Mouse (Mus musculus) right cerebral cortex, postnatal 10 days (tissue): ENCODE results near the gene Dapk1.

Experiments
- DNase-seq, 2 experiments: peaks; one replicate each; pipeline ENCODE4 v3.0.0; 2021; ENCODE audit warnings: low spot score in 2 of 2

Dapk1 gene

GRCm38 (mm10) chr13:60695186-60695980, 93.6 kb downstream of the Dapk1 start:
- DNase-seq: no peak

DNA sequence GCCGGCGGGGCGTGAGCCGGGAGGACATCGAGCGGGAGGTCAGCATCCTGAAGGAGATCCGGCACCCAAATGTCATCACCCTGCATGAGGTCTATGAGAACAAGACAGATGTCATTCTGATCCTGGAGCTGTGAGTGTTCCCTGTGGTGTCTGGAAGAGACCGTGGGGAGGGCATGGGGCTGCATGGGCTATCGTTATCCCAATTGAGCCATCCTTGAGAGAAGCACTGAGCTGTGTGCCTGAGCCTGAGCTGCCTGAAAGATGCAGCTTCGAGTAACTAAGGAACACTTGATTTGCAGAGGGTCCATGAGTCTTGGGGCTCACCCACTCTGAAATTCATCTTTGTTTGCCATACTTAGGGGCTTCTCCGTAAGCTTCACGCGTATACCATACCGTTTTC, 94.6 kb downstream of the Dapk1 start:
- no peak for DNase-seq

DNA sequence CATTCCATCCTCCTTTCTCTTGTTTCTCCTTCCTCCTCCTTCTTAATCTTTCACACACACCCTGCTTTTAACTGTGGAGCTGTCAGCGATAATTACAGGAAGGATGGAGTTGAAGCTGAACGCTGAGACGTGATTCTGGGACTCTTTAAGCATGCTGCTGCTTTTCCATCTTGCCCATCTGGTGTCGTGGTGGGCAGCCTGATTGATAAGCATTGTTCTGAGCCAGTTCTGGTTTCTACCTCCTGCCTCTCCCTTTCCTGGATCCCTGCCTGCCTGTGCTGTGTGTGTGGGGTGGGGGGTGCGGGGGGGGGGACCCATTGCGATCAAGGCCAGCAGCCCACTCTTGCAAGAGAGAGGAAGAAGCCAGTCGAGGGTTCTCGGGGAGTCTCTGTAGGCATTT, 95.0 kb downstream of the Dapk1 start:
- DNase-seq: peak; percentile 60 to 72

GRCm38 (mm10) chr13:60698021-60698420, 96.3 kb downstream of the Dapk1 start:
- DNase-seq: no peak

DNA sequence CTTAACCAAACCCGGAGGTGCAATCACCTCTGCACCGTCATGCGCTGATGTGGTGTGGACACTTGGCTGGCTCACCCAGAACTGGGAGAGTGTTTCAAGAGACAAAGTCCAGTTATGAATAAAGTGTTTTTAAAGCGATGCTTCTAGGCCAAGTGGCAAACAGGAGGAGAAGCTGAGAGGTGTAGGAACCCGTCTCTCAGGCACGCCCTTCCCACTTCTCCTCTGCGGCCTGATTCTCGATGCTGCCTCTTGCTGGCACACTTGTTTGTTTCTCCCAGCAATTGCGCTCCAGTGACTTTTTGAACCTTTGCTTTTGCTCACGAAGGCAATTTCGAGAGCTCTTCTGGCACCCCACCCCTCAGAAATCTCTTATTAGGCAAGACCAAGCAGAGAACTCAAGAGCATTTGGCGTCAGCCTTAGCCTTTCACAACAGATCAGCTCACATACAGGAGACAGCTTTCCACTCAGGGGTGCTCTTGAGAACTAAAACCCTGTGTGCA, 100.0 kb downstream of the Dapk1 start:
- DNase-seq: no peak

GRCm38 (mm10) chr13:60707541-60708468, 106.1 kb downstream of the Dapk1 start:
- peak; percentile 67 to 73 for DNase-seq

DNA sequence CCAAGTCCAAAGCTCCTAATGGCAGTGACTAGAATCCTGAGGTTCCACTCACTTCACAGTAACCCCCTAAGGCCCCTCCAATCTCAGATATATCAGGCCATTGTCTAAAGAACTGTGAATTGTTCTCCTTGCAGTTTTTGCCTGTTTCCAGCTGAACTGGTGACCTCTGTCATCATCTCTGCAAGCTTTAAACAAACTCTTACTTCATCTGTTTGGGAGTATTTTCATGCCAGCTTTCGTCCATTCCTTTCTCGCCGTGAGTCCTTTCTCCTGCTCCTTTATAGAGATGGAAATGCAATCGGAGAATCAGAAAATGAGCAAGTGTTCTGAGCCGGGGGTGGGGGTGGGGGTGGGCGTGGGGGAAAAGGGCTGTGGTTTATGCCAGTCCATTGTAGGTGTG, 107.4 kb downstream of the Dapk1 start:
- no peak for DNase-seq

GRCm38 (mm10) chr13:60710963-60711362, 109.2 kb downstream of the Dapk1 start:
- DNase-seq: no peak

DNA sequence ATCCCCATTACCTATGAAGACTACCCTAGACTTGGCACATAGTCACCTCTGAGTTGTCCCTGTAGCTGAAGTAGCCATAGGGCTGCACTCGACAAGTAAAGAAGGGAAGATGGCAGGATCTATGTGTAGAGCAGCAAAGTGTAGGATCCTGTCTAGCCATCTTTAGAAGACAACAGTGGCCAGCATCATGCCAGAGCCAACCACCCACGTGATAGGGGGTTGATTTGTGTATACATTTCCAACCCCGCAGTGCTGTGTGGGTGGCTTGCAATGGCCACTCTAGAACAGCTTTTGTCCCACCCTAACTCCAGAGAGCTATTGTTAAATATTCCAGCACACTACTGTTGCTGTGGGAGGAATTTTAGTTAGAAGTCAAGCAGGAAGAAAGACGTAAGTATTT, 111.8 kb downstream of the Dapk1 start:
- DNase-seq: no peak

GRCm38 (mm10) chr13:60716107-60716506, 114.4 kb downstream of the Dapk1 start:
- no peak for DNase-seq

DNA sequence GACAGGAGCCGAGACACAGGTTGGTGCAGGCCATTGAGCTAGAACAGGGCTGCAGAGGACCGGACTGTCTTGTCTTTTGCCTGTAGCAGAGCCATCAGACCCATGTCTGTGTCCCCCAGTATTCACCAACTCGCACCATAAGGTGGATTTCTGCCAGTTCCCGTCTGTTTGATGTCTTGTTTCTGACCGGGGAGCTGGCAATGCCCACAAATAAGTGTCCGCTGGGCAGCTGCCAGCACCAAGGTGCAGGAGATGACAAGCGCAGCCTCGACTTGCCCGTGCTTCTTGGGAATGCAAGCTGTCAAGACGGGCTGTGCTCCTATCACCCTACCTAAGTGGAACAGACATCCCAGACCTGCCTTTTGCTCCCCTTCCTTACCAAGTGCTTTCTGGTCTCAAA, 115.7 kb downstream of the Dapk1 start:
- DNase-seq: no peak

- no peak for DNase-seq
Observed at GRCm38 (mm10) chr13:60719581-60719980, 117.8 kb downstream of the Dapk1 start.

DNA sequence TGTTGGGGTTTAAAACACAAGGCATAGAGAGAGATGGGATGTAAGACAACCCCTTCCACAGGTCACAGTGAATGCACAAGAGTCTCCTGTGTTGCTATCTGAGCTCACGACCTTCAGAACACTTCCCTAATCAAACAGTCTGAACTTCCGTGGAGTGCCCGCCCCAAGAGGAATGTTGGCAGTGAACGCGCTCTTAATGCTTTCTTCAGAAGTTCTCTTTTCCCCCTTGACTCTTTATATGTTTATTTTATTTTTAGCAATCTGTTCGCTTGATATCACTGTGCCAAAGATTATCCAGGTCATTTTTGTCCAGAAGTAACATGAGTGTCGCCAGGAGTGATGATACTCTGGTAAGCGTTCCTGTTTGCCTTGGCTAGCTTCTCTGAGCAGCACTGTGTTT, 121.0 kb downstream of the Dapk1 start:
- DNase-seq: no peak

DNA sequence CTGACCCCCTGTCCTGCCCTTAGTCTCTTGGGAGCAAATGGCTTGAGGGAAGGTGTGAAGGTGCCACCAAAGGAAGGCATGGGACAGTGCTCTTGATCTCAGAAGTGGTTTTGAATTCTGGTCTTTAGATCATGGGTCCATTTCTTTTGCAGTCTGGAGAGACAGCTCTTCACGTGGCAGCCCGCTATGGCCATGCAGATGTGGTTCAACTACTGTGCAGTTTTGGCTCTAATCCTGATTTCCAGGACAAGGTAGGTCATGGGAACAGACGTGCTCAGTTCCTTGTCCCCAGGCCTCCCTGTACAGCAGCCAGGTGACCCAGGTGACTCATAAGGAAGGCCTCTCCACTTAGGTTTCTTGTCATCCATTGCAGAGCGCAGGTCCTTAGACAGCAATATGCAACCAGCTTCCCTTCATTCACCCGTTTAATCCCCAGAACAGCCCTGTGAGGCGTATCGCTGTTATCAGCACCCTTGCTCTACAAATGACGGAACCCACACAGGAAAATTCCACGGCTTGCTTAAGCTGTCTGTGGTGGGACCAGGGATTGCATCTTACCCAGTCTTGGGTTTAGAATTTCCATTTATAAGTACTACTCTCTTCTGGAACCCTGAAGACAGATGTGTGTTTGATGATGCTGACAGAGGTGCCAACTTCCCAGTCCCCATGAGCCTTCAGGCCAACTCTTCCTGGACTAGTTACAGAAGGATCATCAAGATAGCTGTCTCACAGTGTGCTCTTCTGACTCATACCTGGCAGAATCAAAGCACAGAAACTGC, 126.7 kb downstream of the Dapk1 start:
- no peak for DNase-seq

DNA sequence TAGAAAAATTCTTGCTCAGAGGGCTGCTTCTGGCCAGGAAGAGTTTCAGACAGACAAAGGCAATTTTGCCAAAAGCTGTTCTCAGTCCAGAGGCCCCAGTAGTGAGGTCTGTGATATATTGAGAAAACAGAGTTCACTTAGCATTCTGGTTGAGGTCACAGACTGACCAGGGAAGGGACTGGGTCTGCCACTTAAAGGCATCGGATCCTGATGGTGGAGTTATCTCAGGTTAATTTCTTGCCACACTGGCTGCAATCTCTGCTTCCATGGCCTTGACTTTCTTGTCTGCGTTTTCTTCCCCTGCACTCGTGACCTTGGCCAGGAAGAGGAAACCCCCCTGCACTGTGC, 127.3 kb downstream of the Dapk1 start:
- DNase-seq: no peak

GRCm38 (mm10) chr13:60730587-60730986, 128.8 kb downstream of the Dapk1 start:
- DNase-seq: no peak

DNA sequence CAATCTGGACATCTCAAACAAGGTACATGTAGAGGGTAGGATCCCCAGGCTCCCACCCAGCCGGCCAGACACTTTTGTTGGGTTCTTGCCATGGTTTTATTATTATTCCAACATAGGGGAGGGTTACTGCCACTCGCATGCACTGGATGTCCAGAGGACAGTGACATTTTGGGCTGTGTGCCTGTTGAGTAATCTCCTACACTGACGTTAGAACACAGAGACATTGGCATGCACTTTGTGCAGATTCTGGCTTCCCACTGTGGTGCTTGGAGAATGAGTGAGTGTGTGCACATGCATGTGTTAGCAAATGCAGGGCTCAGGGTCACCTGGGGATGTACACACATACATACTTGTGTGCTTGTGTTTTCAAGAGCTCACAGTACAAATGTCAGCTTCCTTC, 129.3 kb downstream of the Dapk1 start:
- DNase-seq: no peak

GRCm38 (mm10) chr13:60735306-60735705, 133.6 kb downstream of the Dapk1 start:
- no peak for DNase-seq

DNA sequence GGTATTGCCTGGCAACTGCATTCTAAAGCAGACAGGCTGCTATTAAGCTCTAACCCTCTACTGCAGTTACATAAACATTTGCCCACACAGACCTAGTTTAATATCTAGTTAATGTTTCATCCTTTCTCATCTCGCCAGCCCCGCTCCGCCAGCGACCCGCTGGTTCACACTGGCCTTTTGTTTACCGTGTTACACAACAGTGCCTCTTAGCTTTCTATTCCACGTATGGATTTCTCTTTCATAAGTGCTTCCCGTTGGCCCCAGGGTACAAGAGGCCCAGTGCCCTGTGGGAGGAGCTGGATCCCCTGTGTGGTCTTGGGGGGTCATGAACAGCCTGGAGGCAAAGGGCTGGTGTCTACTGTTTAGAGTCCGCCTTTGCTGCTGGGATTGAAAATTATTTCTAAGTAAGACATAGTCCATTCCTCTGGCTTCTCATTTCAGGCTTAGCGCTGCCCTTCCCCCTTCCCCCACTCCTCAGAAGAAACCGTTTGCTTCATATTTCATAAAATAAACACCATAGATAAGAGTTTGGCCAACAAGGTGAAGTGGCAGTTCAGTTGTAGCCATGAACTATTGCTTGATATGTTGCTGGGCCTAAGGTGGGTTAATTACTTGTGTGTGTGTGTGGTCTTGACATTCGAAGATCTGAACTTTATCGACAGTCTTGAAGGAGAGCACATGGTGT, 134.8 kb downstream of the Dapk1 start:
- DNase-seq: no peak

DNA sequence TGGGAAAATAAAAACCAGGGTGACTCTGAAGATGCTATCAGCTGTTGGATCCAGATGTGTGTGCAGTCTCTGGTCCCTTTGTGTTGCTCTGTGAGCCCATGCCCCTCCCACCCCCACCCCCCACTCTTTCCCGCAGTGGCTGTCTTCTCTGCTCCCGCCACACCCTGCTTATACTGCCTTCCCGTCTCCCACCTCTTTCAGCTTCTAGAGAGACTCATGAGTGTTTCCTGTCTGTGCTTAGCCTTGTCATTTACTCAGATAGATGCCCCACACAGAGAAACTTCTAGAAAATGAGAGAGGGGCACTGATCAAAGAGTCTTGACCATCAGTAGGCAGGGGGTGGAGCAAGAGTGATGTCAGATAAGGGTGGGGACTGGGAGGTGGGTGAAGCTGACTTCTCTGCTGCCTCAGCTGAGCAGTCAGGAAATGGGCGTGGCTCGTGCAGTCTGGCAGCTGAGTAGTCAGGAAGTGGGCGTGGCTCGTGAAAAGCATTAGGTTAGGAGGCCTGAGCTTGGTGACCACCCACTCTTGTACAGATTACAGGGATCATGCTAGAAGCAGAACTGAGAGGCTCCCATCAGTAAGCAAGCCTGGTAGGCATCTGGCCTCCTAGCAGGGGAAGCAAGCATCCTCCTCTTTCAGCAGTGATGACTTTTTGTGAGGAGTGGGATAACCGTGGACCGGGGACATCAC, 136.0 kb downstream of the Dapk1 start:
- peak; percentile 77 to 80 for DNase-seq

DNA sequence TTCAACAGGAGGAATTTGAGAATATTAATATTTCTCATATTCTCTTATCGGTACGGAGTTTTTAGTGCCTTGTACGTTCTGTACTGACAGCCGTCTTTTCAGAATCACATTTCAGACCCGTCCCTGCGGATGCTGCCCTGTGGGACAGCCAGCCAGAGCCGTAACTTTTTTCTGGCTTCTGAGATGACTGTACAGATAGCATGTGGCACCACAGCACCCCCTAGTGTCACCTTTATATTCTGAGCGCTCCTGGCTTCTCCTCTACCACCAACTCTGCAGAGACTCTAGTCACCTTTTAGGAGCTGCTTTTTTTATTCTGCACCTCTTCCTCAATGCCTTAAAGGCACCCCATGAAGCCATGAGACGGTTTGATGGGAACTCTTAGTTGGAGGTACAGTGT, 136.7 kb downstream of the Dapk1 start:
- DNase-seq: peak; percentile 78 to 85
